Mouse (Mus musculus): Measurements from ENCODE around the gene Insl6. TPM values are rescaled to one million over a fixed set of nuclear protein-coding genes. Genes with fewer than 3 reads are reported as not detected.

Gene Insl6
- 2.9 and 3.8 TPM in 2 replicates for polyA plus RNA-seq (2015; fragmentation: Nextera tagmentation; extraction: Ambion mirVana)

GRCm38 (mm10) chr19:29325053-29325851 is at the start of gene Insl6:
Gene Insl6, minus strand, starts transcription at chr19:29325356.
- 6% methylated on average over 31 of the region's 31 CpGs for WGBS

GRCm38 (mm10) chr19:29374947-29375346 is 49.8 kb upstream of the Insl6 start:
- Histone ChIP-seq H3K4me2 (no peak overlapping the region), H3K27ac (no peak overlapping the region), H3K4me3 (no peak overlapping the region), H3K9me3 (no peaks in the 10 kb centered on the region), H3K27me3 (no peaks in the 10 kb centered on the region), H3K4me1 (replicated peaks) (no peaks in the 10 kb centered on the region), H3K36me3 (no peaks in the 10 kb centered on the region), H3K9ac (no peak overlapping the region)
- WGBS, result 93% methylated on average over 9 of the region's 9 CpGs
- ATAC-seq (ENCODE audit: low FRiP score), result no peak

More at GRCm38 (mm10) chr19:29325053-29325851, at the start of gene Insl6:
- peak within 1 kb of the TSS; percentile 57 for H3K4me2 ChIP-seq
- H3K4me3 ChIP-seq, result peak within 1 kb of the TSS; percentile 33
- no peak within 1 kb of the TSS for H3K27ac ChIP-seq
- H3K36me3 ChIP-seq, result no peaks in the 10 kb centered on the region
- ATAC-seq (ENCODE audit: low FRiP score), result peak; percentile 66
- H3K9me3 ChIP-seq, result no peaks in the 10 kb centered on the region
- H3K27me3 ChIP-seq, result peaks cover 4% of the 10 kb centered on the region; the same call in 1 of the 2 replicates
- H3K4me1 ChIP-seq (replicated peaks), result peaks cover 6% of the 10 kb centered on the region
- H3K9ac ChIP-seq, result peak within 1 kb of the TSS; percentile 46; the same call in 1 of the 2 replicates

- Histone ChIP-seq H3K4me3 (peak overlapping the region; percentile 6; the same call in 1 of the 2 replicates), H3K9me3 (no peaks in the 10 kb centered on the region), H3K27me3 (peaks cover 5% of the 10 kb centered on the region; the same call in 1 of the 2 replicates), H3K36me3 (no peaks in the 10 kb centered on the region), H3K4me2 (peak overlapping the region; percentile 38), H3K27ac (no peak overlapping the region), H3K4me1 (replicated peaks) (no peaks in the 10 kb centered on the region), H3K9ac (0 out of 2 replicates have a peak overlapping the region, but pooled peaks have one; percentile 35)
- 46% methylated on average over 11 of the region's 11 CpGs for WGBS
- no peak for ATAC-seq (ENCODE audit: low FRiP score)
These were observed 48.3 kb upstream of the Insl6 start for GRCm38 (mm10) chr19:29373438-29373837.

- ATAC-seq (ENCODE audit: low FRiP score), result no peak
- H3K4me1 ChIP-seq (replicated peaks), result peaks cover under 1% of the 10 kb centered on the region; the same call in 1 of the 2 replicates
- no peak overlapping the region for H3K4me3 ChIP-seq
- 86% methylated on average over 3 of the region's 3 CpGs for WGBS
- no peak overlapping the region for H3K4me2 ChIP-seq
- no peak overlapping the region for H3K27ac ChIP-seq
- peaks cover 5% of the 10 kb centered on the region; the same call in 1 of the 2 replicates for H3K27me3 ChIP-seq
- H3K9ac ChIP-seq, result no peak overlapping the region
- H3K36me3 ChIP-seq, result no peaks in the 10 kb centered on the region
- H3K9me3 ChIP-seq, result no peaks in the 10 kb centered on the region
These were observed 47.5 kb upstream of the Insl6 start for GRCm38 (mm10) chr19:29372621-29373020.

GRCm38 (mm10) chr19:29372138-29372537 is 47.0 kb upstream of the Insl6 start:
- peaks cover 4% of the 10 kb centered on the region; the same call in 1 of the 2 replicates for H3K4me1 ChIP-seq (replicated peaks)
- H3K27ac ChIP-seq, result no peak overlapping the region
- WGBS, result 87% methylated on average over 4 of the region's 4 CpGs
- peaks cover 5% of the 10 kb centered on the region; the same call in 1 of the 2 replicates for H3K27me3 ChIP-seq
- no peak overlapping the region for H3K9ac ChIP-seq
- no peak for ATAC-seq (ENCODE audit: low FRiP score)
- H3K4me2 ChIP-seq, result no peak overlapping the region
- H3K9me3 ChIP-seq, result no peaks in the 10 kb centered on the region
- H3K4me3 ChIP-seq, result no peak overlapping the region
- H3K36me3 ChIP-seq, result no peaks in the 10 kb centered on the region

- Histone ChIP-seq H3K4me2 (no peak overlapping the region), H3K4me1 (replicated peaks) (peaks cover 4% of the 10 kb centered on the region; the same call in 1 of the 2 replicates), H3K27ac (no peak overlapping the region), H3K36me3 (no peaks in the 10 kb centered on the region), H3K9me3 (no peaks in the 10 kb centered on the region), H3K4me3 (no peak overlapping the region), H3K9ac (no peak overlapping the region), H3K27me3 (peaks cover 5% of the 10 kb centered on the region; the same call in 1 of the 2 replicates)
- 82% methylated on average over 18 of the region's 18 CpGs for WGBS
- ATAC-seq (ENCODE audit: low FRiP score), result no peak
These were observed 46.3 kb upstream of the Insl6 start for GRCm38 (mm10) chr19:29371284-29372081.

GRCm38 (mm10) chr19:29370545-29371283 is 45.6 kb upstream of the Insl6 start:
- no peak for ATAC-seq (ENCODE audit: low FRiP score)
- no peaks in the 10 kb centered on the region for H3K9me3 ChIP-seq
- peaks cover 4% of the 10 kb centered on the region; the same call in 1 of the 2 replicates for H3K4me1 ChIP-seq (replicated peaks)
- 96% methylated on average over 7 of the region's 7 CpGs for WGBS
- H3K4me2 ChIP-seq, result no peak overlapping the region
- no peaks in the 10 kb centered on the region for H3K36me3 ChIP-seq
- H3K9ac ChIP-seq, result no peak overlapping the region
- H3K27me3 ChIP-seq, result peaks cover 5% of the 10 kb centered on the region; the same call in 1 of the 2 replicates
- no peak overlapping the region for H3K4me3 ChIP-seq
- H3K27ac ChIP-seq, result no peak overlapping the region

- Histone ChIP-seq H3K36me3 (no peaks in the 10 kb centered on the region), H3K4me3 (no peak overlapping the region), H3K9ac (no peak overlapping the region), H3K9me3 (no peaks in the 10 kb centered on the region), H3K27ac (no peak overlapping the region), H3K4me1 (replicated peaks) (peaks cover 4% of the 10 kb centered on the region; the same call in 1 of the 2 replicates), H3K4me2 (no peak overlapping the region), H3K27me3 (peaks cover 5% of the 10 kb centered on the region; the same call in 1 of the 2 replicates)
- 78% methylated on average over 12 of the region's 12 CpGs for WGBS
- ATAC-seq (ENCODE audit: low FRiP score), result no peak
These were observed 45.0 kb upstream of the Insl6 start for GRCm38 (mm10) chr19:29370112-29370511.

- no peaks in the 10 kb centered on the region for H3K9me3 ChIP-seq
- no peaks in the 10 kb centered on the region for H3K36me3 ChIP-seq
- no peak overlapping the region for H3K27ac ChIP-seq
- 79% methylated on average over 3 of the region's 3 CpGs for WGBS
- no peak overlapping the region for H3K9ac ChIP-seq
- H3K4me3 ChIP-seq, result no peak overlapping the region
- no peak overlapping the region for H3K4me2 ChIP-seq
- peaks cover 4% of the 10 kb centered on the region; the same call in 1 of the 2 replicates for H3K4me1 ChIP-seq (replicated peaks)
- no peak for ATAC-seq (ENCODE audit: low FRiP score)
- peaks cover 5% of the 10 kb centered on the region; the same call in 1 of the 2 replicates for H3K27me3 ChIP-seq
These were observed 43.6 kb upstream of the Insl6 start for GRCm38 (mm10) chr19:29368671-29369309.

- WGBS, result 92% methylated on average over 2 of the region's 2 CpGs
- no peak overlapping the region for H3K4me2 ChIP-seq
- H3K27me3 ChIP-seq, result peaks cover 5% of the 10 kb centered on the region; the same call in 1 of the 2 replicates
- peaks cover 4% of the 10 kb centered on the region; the same call in 1 of the 2 replicates for H3K4me1 ChIP-seq (replicated peaks)
- H3K9me3 ChIP-seq, result no peaks in the 10 kb centered on the region
- H3K4me3 ChIP-seq, result no peak overlapping the region
- no peak overlapping the region for H3K27ac ChIP-seq
- H3K36me3 ChIP-seq, result no peaks in the 10 kb centered on the region
- H3K9ac ChIP-seq, result no peak overlapping the region
- ATAC-seq (ENCODE audit: low FRiP score), result no peak
These were observed 42.9 kb upstream of the Insl6 start for GRCm38 (mm10) chr19:29368041-29368440.

- Histone ChIP-seq H3K36me3 (no peaks in the 10 kb centered on the region), H3K9me3 (no peaks in the 10 kb centered on the region), H3K4me3 (peak within 1 kb of the TSS; percentile 44), H3K27ac (no peak within 1 kb of the TSS), H3K4me1 (replicated peaks) (peaks cover 10% of the 10 kb centered on the region), H3K4me2 (peak within 1 kb of the TSS; percentile 71), H3K27me3 (peaks cover 5% of the 10 kb centered on the region; the same call in 1 of the 2 replicates), H3K9ac (peak within 1 kb of the TSS; percentile 60)
- ATAC-seq (ENCODE audit: low FRiP score), result no peak
- WGBS, result 6% methylated on average over 26 of the region's 26 CpGs
These were observed 41.9 kb upstream of the Insl6 start, which contains the start of the genes Plgrkt and Cd274 for GRCm38 (mm10) chr19:29366969-29367622. Gene Plgrkt, minus strand, starts transcription at chr19:29367390. Gene Cd274, plus strand, starts transcription at chr19:29367455.

All from hindbrain, embryonic 13.5 days (tissue).